ENCODE assay signal across 9 mouse cellular contexts in the genomic region with DNA sequence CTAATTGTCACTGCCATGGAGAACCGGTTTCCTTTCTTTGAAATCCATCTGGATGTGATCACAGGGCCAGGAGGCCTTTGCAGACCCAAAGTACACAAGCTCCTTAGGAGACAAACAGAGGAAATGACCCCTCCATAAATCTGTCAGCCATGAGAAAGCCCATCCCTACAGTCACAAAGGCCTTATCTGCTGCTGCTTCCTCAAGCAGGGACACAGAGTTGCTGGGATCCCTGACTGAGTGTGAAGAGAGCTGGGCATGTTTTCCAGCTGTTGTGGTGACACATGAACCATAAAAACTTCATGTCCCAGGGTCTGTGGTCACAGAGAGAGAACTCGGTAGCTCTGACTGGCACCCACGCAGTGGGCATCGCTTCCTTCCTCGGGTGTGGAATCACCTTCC. TPM values are rescaled to one million over a fixed set of nuclear protein-coding genes. Genes with fewer than 3 reads are reported as not detected.
DNase-seq lines count a peak whose midpoint lies in the region; ATAC-seq and TF ChIP-seq lines count a peak whose summit lies in the region.
"Had no signal": no experiment of that assay in that cellular context is flagged by ENCODE, and none has a peak within 500 bp of the region (broad histone marks: within the 10 kb centered on the region; RNA-seq: fewer than 3 reads in every experiment).

No protein-coding gene starts in this region.

- no peak overlapping the region for H3K9ac ChIP-seq in lung, embryonic 16.5 days (ENCODE audit: low read length)
- no peak overlapping the region for H3K9ac ChIP-seq in forebrain, embryonic 12.5 days

- TF ChIP-seq CTCF in kidney, adult 2 months (conservative IDR thresholded peaks at IDR 0.05; ENCODE audit: insufficient read depth, insufficient read length, low read depth, low read length), result no peak
- TF ChIP-seq CTCF in cerebellum, adult 2 months (IDR thresholded peaks at IDR 0.05; ENCODE audit: borderline replicate concordance, insufficient read depth, low read depth, low read length), result no peak

- H3K4me1 ChIP-seq in kidney, adult 2 months (ENCODE audit: control insufficient read depth, insufficient read depth, low read length), result no peaks in the 10 kb centered on the region
- peaks cover 9% of the 10 kb centered on the region; the same call in 1 of the 2 replicates for H3K4me1 ChIP-seq in lung, embryonic 16.5 days (replicated peaks; ENCODE audit: control insufficient read depth, insufficient read depth, low read length)
- no peaks in the 10 kb centered on the region for H3K4me1 ChIP-seq in forebrain, embryonic 12.5 days
- no peaks in the 10 kb centered on the region for H3K4me1 ChIP-seq in cerebellum, adult 2 months (ENCODE audit: control insufficient read depth, insufficient read depth, low read length)

- H3K4me2 ChIP-seq in lung, embryonic 16.5 days (ENCODE audit: low read depth, low read length), result no peak overlapping the region
- H3K4me2 ChIP-seq in forebrain, embryonic 12.5 days, result no peak overlapping the region

- peak; percentile 85 for ATAC-seq in lung, embryonic 16.5 days (ENCODE audit: low read depth)
- no peak for ATAC-seq in forebrain, embryonic 12.5 days (ENCODE audit: low FRiP score)

- H3K9me3 ChIP-seq in lung, embryonic 16.5 days (ENCODE audit: control insufficient read depth, low read length), result no peaks in the 10 kb centered on the region; the same call in 1 of the 2 replicates
- H3K9me3 ChIP-seq in forebrain, embryonic 12.5 days, result no peaks in the 10 kb centered on the region

- peak; percentile 14 for DNase-seq in MN1 (ENCODE audit: low spot score)
- peak; percentile 96 for DNase-seq in heart, adult 11 months
- peak; percentile 77 for DNase-seq in kidney, adult 2 months
- no peak for DNase-seq in frontal cortex, postnatal 10 days (ENCODE audit: low spot score in 2 of 2)
- no peak for DNase-seq in cerebellum, postnatal 36 days
- DNase-seq in cerebellum, adult 2 months, result no peak
- DNase-seq: gastrocnemius, postnatal 10 days had no signal

- no peak overlapping the region for H3K4me3 ChIP-seq in kidney, adult 2 months (ENCODE audit: insufficient read depth, low read depth, low read length)
- no peak overlapping the region for H3K4me3 ChIP-seq in lung, embryonic 16.5 days (ENCODE audit: low read length)
- no peak overlapping the region for H3K4me3 ChIP-seq in forebrain, embryonic 12.5 days (replicated peaks)
- H3K4me3 ChIP-seq in cerebellum, adult 2 months (replicated peaks; ENCODE audit: insufficient read depth, low read depth, low read length), result no peak overlapping the region

- no peak for TF ChIP-seq POLR2A in kidney, adult 2 months (IDR thresholded peaks at IDR 0.05; ENCODE audit: low read depth, low read length)
- no peak for TF ChIP-seq POLR2A in cerebellum, adult 2 months (IDR thresholded peaks at IDR 0.05; ENCODE audit: borderline replicate concordance, insufficient read depth, low read length)

- peak overlapping the region; percentile 3; the same call in 1 of the 2 replicates for H3K27ac ChIP-seq in kidney, adult 2 months (ENCODE audit: insufficient read depth, low read depth, low read length)
- peak overlapping the region; percentile 56 for H3K27ac ChIP-seq in lung, embryonic 16.5 days (ENCODE audit: low read length)
- no peak overlapping the region for H3K27ac ChIP-seq in forebrain, embryonic 12.5 days
- no peak overlapping the region for H3K27ac ChIP-seq in cerebellum, adult 2 months (ENCODE audit: insufficient read depth, low read length)

- 35% methylated on average over 5 of the region's 5 CpGs for WGBS in kidney, adult 2 months
- 33% methylated on average over 5 of the region's 5 CpGs for WGBS in lung, embryonic 16.5 days
- 94% methylated on average over 5 of the region's 5 CpGs for WGBS in forebrain, embryonic 12.5 days
- WGBS in cerebellum, adult 2 months, result 89% methylated on average over 5 of the region's 5 CpGs

- no peaks in the 10 kb centered on the region for H3K36me3 ChIP-seq in kidney, adult 2 months (ENCODE audit: control insufficient read depth, insufficient read depth, low read length)
- H3K36me3 ChIP-seq in lung, embryonic 16.5 days (ENCODE audit: control insufficient read depth, insufficient read depth, low read length), result no peaks in the 10 kb centered on the region
- H3K36me3 ChIP-seq in forebrain, embryonic 12.5 days (replicated peaks), result no peaks in the 10 kb centered on the region

- no peaks in the 10 kb centered on the region for H3K27me3 ChIP-seq in kidney, adult 2 months (replicated peaks; ENCODE audit: control insufficient read depth, insufficient read depth, low read length)
- H3K27me3 ChIP-seq in lung, embryonic 16.5 days (ENCODE audit: control insufficient read depth, insufficient read depth, low read depth, low read length), result no peaks in the 10 kb centered on the region
- H3K27me3 ChIP-seq in forebrain, embryonic 12.5 days, result no peaks in the 10 kb centered on the region
- no peaks in the 10 kb centered on the region for H3K27me3 ChIP-seq in cerebellum, adult 2 months (ENCODE audit: control insufficient read depth, insufficient read depth, low read length)

RNA-seq across cellular contexts. Expression of a gene that starts 28.7 kb away (rescaled TPM):
- 31.9 and 35.8 TPM in 2 replicates for polyA plus RNA-seq in kidney, adult 2 months (2012; rRNA removed)
- polyA plus RNA-seq in lung, embryonic 16.5 days (2015; fragmentation: Nextera tagmentation; extraction: Ambion mirVana), result 14.4 and 16.2 TPM in 2 replicates
- polyA plus RNA-seq in forebrain, embryonic 12.5 days (2016; fragmentation: Nextera tagmentation; extraction: Ambion mirVana), result 3.0 and 3.4 TPM in 2 replicates
- 6.6 and 6.7 TPM in 2 replicates for polyA plus RNA-seq in cerebellum, adult 2 months (2012; rRNA removed)

RNA-seq across cellular contexts. Expression of a gene that starts 46.2 kb away (rescaled TPM):
- 35.3 and 36.3 TPM in 2 replicates for polyA plus RNA-seq in kidney, adult 2 months (2012; rRNA removed)
- polyA plus RNA-seq in lung, embryonic 16.5 days (2015; fragmentation: Nextera tagmentation; extraction: Ambion mirVana), result 102 and 109 TPM in 2 replicates
- polyA plus RNA-seq in forebrain, embryonic 12.5 days (2016; fragmentation: Nextera tagmentation; extraction: Ambion mirVana), result 74.9 and 77.4 TPM in 2 replicates
- 62.5 and 64.0 TPM in 2 replicates for polyA plus RNA-seq in cerebellum, adult 2 months (2012; rRNA removed)

RNA-seq across cellular contexts. Expression of a gene that starts 46.9 kb away (rescaled TPM):
- polyA plus RNA-seq in kidney, adult 2 months (2012; rRNA removed), result 10.7 and 11.7 TPM in 2 replicates
- 69.9 and 71.2 TPM in 2 replicates for polyA plus RNA-seq in lung, embryonic 16.5 days (2015; fragmentation: Nextera tagmentation; extraction: Ambion mirVana)
- 96.2 and 96.4 TPM in 2 replicates for polyA plus RNA-seq in forebrain, embryonic 12.5 days (2016; fragmentation: Nextera tagmentation; extraction: Ambion mirVana)
- polyA plus RNA-seq in cerebellum, adult 2 months (2012; rRNA removed), result 67.3 and 72.8 TPM in 2 replicates

Comparison
In these comparisons a context has a peak if more than half of its experiments do, and no peak if none do; other contexts are left out.
1. DNase-seq: peak in MN1 (single experiment), heart, adult 11 months (single experiment) and kidney, adult 2 months (single experiment); none in frontal cortex, postnatal 10 days (0 of 2), cerebellum, postnatal 36 days (0 of 2) and cerebellum, adult 2 months (0 of 2).
2. H3K27ac ChIP-seq: peak in kidney, adult 2 months (single experiment) and lung, embryonic 16.5 days (single experiment); none in forebrain, embryonic 12.5 days (single experiment) and cerebellum, adult 2 months (single experiment).